Comparison of ENCODE assay signal across 8 mouse cellular contexts in genomic region chr13:46727038-46727836, GRCm38 (mm10). TPM values are rescaled to one million over a fixed set of nuclear protein-coding genes. Genes with fewer than 3 reads are reported as not detected.
DNase-seq lines count a peak whose midpoint lies in the region; ATAC-seq and TF ChIP-seq lines count a peak whose summit lies in the region.

No protein-coding gene starts in this region.

- no peaks in the 10 kb centered on the region; the same call in 1 of the 2 replicates for H3K9me3 ChIP-seq in G1E (replicated peaks)
- H3K9me3 ChIP-seq in hindbrain, embryonic 10.5 days, result no peaks in the 10 kb centered on the region

- TF ChIP-seq CTCF in G1E (IDR thresholded peaks at IDR 0.05; ENCODE audit: low read depth, low read length), result no peak

- H3K27ac ChIP-seq in brown adipose tissue, adult 24 weeks (replicated peaks; ENCODE audit: low read depth, low read length), result peak overlapping the region; percentile 80
- H3K27ac ChIP-seq in hindbrain, embryonic 10.5 days, result peak overlapping the region; percentile 97
- H3K27ac ChIP-seq in macrophage, result peak overlapping the region; percentile 60

- no peaks in the 10 kb centered on the region for H3K27me3 ChIP-seq in G1E (ENCODE audit: insufficient read depth, low read length)
- H3K27me3 ChIP-seq in hindbrain, embryonic 10.5 days (ENCODE audit: insufficient read depth, poor library complexity, severe bottlenecking), result no peaks in the 10 kb centered on the region

- H3K4me1 ChIP-seq in G1E (ENCODE audit: insufficient read depth, low read depth, low read length), result peaks cover 27% of the 10 kb centered on the region
- 0 out of 2 replicates have a peak, but pooled peaks cover 2% of the 10 kb centered on the region for H3K4me1 ChIP-seq in brown adipose tissue, adult 24 weeks (ENCODE audit: control insufficient read depth, insufficient read depth, insufficient read length, low read length)
- peaks cover 23% of the 10 kb centered on the region for H3K4me1 ChIP-seq in hindbrain, embryonic 10.5 days (replicated peaks)

- H3K4me3 ChIP-seq in G1E (ENCODE audit: low read depth, low read length) (peak overlapping the region; percentile 89), macrophage (ENCODE audit: inconsistent target) (peak overlapping the region; percentile 75)
- peak overlapping the region; percentile 99 for H3K4me3 ChIP-seq in brown adipose tissue, adult 24 weeks (ENCODE audit: insufficient read depth, low read depth, low read length)
- H3K4me3 ChIP-seq in hindbrain, embryonic 10.5 days, result peak overlapping the region; percentile 99

- peaks cover 8% of the 10 kb centered on the region for H3K36me3 ChIP-seq in G1E (replicated peaks)
- no peaks in the 10 kb centered on the region for H3K36me3 ChIP-seq in hindbrain, embryonic 10.5 days
- H3K36me3 ChIP-seq in macrophage (ENCODE audit: inconsistent target), result no peaks in the 10 kb centered on the region

- ATAC-seq in G1E (ENCODE audit: extremely low read depth, insufficient number of reproducible peaks, low FRiP score, poor library complexity, severe bottlenecking), result peak; percentile 23; the same call in 1 of the 2 replicates

- DNase-seq in G1E (ENCODE audit: low spot score), result peak; percentile 24
- peak; percentile 54 to 59 for DNase-seq in frontal cortex, postnatal 10 days (ENCODE audit: low spot score in 2 of 2)
- peak; percentile 74 for DNase-seq in hindbrain, embryonic 10.5 days (ENCODE audit: low spot score)
- DNase-seq in left cerebral cortex, adult 8-10 months (ENCODE audit: low spot score in 2 of 2), result peak; percentile 44 to 53
- DNase-seq in retina, postnatal 1 day, result peak; percentile 76
- peak; percentile 63 for DNase-seq in urinary bladder, adult 2 months (ENCODE audit: low spot score)

- H3K79me2 ChIP-seq in macrophage (ENCODE audit: inconsistent target), result peaks cover 47% of the 10 kb centered on the region

- WGBS in hindbrain, embryonic 10.5 days, result under 1% methylated on average over 85 of the region's 85 CpGs
- under 1% methylated on average over 77 of the region's 85 CpGs for WGBS in macrophage (ENCODE audit: missing documents)

RNA-seq across cellular contexts. Expression of gene Nup153, which starts 0.5 kb away (rescaled TPM):
- total RNA-seq in G1E (2014; fragmentation: Nextera tagmentation) (186 and 235 TPM in 2 replicates), G1E (2017) (89.2 and 92.3 TPM in 2 replicates)
- polyA plus RNA-seq in G1E (2012) (21.1 and 24.8 TPM in 2 replicates), macrophage (2018) (21.1 to 39.4 TPM (median 30.8 TPM) in 3 replicates)
- polyA plus RNA-seq in brown adipose tissue, adult 24 weeks (2012; ENCODE audit: insufficient read depth, insufficient read length, missing spikeins), result 15.1 and 20.4 TPM in 2 replicates
- 25.6 and 31.1 TPM in 2 replicates for polyA plus RNA-seq in hindbrain, embryonic 10.5 days (2016; fragmentation: Nextera tagmentation; extraction: Ambion mirVana)
- 10 to 100 TPM; 47.2 to 54.8 (median 50.0) TPM for total RNA-seq in left cerebral cortex, adult 8-10 months (2022)
- 100 to 1,000 TPM in 24 of 26 experiments, 10 to 100 TPM in 2; 60.3 to 171 (median 147) TPM for total RNA-seq in macrophage (2018; cell fraction: chromatin; rRNA removed)
- total RNA-seq in macrophage (2018; cell fraction: cytosol; rRNA removed), result 10 to 100 TPM; 28.5 to 43.6 (median 34.9) TPM
- 100 to 1,000 TPM in 7 of 26 experiments, 10 to 100 TPM in 19; 53.5 to 148 (median 84.1) TPM for total RNA-seq in macrophage (2018; cell fraction: nucleus; rRNA removed)
- 31.2 and 36.7 TPM in 2 replicates for polyA plus RNA-seq in urinary bladder, adult 2 months (2012; rRNA removed)

RNA-seq across cellular contexts. Expression of gene Fam8a1, which starts 57.9 kb away (rescaled TPM):
- total RNA-seq in G1E (2014; fragmentation: Nextera tagmentation) (39.4 and 44.9 TPM in 2 replicates), G1E (2017) (26.3 and 29.0 TPM in 2 replicates)
- polyA plus RNA-seq in G1E (2012) (7.2 and 9.8 TPM in 2 replicates), macrophage (2018) (9.5 to 11.2 TPM (median 10.2 TPM) in 3 replicates)
- polyA plus RNA-seq in brown adipose tissue, adult 24 weeks (2012; ENCODE audit: insufficient read depth, insufficient read length, missing spikeins), result 30.1 and 31.7 TPM in 2 replicates
- 6.5 and 8.1 TPM in 2 replicates for polyA plus RNA-seq in hindbrain, embryonic 10.5 days (2016; fragmentation: Nextera tagmentation; extraction: Ambion mirVana)
- 10 to 100 TPM; 79.0 to 84.9 (median 81.5) TPM for total RNA-seq in left cerebral cortex, adult 8-10 months (2022)
- 10 to 100 TPM in 16 of 26 experiments, 1 to 10 TPM in 10; 2.7 to 27.2 (median 13.4) TPM for total RNA-seq in macrophage (2018; cell fraction: chromatin; rRNA removed)
- total RNA-seq in macrophage (2018; cell fraction: cytosol; rRNA removed), result 10 to 100 TPM in 18 of 26 experiments, 1 to 10 TPM in 8; 8.2 to 13.7 (median 10.9) TPM
- total RNA-seq in macrophage (2018; cell fraction: nucleus; rRNA removed), result 10 to 100 TPM in 17 of 26 experiments, 1 to 10 TPM in 9; 3.5 to 31.0 (median 16.0) TPM
- polyA plus RNA-seq in urinary bladder, adult 2 months (2012; rRNA removed), result 52.6 and 56.8 TPM in 2 replicates

Comparison
In these comparisons a context has a peak if more than half of its experiments do, and no peak if none do; other contexts are left out.
1. Peak in every context shown above with its lines: DNase-seq, ATAC-seq, H3K4me3 ChIP-seq and H3K27ac ChIP-seq.
2. DNase-seq: peak in every context shown above with its lines; median percentile 76 in retina, postnatal 1 day; 74 in hindbrain, embryonic 10.5 days; 63 in urinary bladder, adult 2 months; 56 in frontal cortex, postnatal 10 days; 48 in left cerebral cortex, adult 8-10 months; 24 in G1E.